Mouse (Mus musculus) adrenal gland, adult 18-20 months (tissue): Measurements from ENCODE around the gene Plcl1. TPM values are rescaled to one million over a fixed set of nuclear protein-coding genes. Genes with fewer than 3 reads are reported as not detected.
"Not testable (repeated sequence)": the region's sequence is repeated elsewhere in the genome, so short reads cannot be mapped to it uniquely, and the experiment has no call there.

Experiments
- DNase-seq, 2 experiments: peaks; one replicate each; pipeline ENCODE4 v3.0.0; 2021 to 2022; ENCODE audit warnings: low spot score in 2 of 2
- total RNA-seq, 2 experiments: library from RNA; stranded (reverse); gene quantifications; 1 replicate in 1 of 2; 2 replicates in 1 of 2; pipeline ENCODE4 v1.2.3; 2021

Plcl1 gene
- total RNA-seq, 2 experiments from 2014 or later: 4.1 to 4.5 TPM

DNA sequence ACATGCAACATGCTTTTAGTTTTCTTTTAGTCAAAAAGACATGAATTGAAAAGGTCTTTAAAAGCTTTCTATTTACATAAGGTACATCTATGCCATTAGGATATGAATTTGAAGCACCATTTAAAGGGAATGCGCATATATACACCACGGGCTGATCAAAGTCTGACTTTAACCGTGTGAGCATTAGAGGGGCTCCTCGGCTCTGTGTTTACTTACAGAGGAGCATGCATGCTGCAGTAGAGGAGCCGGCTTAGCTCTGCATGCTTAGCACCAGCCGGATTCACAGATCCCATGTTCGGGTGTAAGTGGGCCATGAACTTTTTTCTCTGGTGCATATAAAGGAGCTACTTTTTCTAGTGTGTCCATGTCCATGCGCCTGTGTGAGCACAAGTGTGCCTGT lies 31.4 kb downstream of the Plcl1 start:
- DNase-seq: no peak

DNA sequence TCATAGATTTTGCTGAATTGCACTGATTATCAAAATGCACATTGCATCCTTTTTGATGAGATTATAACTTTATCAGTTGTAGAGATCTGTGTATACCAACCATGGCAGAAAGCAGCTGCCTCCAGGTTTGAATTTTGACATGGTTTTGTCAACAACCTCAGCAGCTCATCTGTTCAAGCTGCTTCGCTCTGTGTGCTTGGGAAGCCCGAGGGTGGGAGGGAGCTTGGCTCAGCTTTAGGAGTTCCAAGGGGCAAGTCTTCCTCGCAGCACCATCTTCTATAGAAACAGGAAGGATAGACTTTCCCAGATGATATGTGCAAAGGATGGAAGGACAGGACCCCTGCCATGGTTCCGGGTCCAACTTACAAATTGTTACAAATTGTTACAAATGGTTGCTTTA lies 32.9 kb downstream of the Plcl1 start:
- no peak for DNase-seq

DNA sequence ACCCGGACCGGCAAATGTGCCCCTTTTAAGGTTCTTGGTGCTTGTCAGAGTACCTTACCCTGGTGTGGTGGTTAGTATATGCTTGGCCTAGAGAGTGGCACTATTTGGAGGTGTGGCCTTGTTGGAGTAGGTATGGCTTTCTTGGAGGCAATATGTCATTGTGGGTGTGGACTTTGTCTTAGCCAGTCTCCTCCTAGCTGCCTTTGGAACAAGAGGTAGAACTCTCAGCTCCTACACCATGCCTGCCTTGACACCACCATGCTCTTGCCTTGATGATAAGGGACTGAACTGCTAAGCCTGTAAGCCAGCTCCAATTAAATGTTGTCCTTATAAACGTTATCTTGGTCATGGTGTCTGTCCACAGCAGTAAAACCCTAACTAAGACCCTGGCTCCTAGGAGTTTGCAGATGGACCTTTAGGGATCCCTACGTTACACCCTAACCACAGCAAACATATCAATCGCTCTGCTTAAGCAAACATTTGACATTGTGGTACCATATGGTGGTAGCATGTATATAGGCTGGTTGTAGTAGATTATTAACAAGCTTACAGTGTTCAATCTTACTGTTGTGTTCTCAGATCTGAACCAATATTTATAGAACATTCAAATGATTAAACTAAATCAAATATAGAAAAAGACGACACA lies 39.4 kb downstream of the Plcl1 start:
- no peak for DNase-seq

DNA sequence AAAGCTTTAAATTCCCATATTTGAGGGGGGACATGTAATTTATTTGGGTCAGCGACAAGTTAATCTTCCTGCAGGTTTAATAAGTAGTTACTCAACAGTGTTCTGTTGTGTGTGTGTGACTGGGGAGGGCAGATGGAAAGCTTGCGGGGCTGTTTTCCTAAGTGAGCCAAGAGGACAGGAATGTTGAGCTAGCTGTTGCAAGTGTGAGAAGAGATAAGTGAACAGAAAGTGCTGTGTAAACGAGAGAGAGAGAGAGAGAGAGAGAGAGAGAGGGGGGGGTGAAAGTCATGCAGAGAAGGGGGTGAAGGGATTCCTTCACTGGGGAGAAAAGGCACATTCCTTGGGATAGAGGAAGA lies 39.9 kb downstream of the Plcl1 start:
- DNase-seq: no peak

DNA sequence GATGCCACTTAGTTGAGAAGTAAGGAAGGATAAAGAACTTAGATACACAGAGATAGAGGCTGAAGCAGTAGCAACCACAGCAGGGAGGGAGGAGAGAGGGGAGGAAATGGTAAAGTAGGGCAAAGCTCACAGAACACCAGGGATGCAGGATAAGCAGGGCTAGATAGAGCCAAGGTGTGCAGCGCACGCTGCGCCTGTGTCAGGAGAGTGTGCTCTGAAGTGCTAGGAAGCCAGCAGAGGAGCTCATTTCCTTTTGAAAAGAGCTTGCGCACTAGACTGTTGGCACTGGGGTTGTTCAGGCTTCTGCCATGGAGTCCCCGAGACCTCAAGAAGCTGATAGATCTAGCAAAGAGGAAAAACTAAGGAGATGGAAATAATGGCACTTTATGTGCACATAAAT lies 40.6 kb downstream of the Plcl1 start:
- no peak for DNase-seq

GRCm38 (mm10) chr1:55446876-55447275 lies 41.2 kb downstream of the Plcl1 start:
- no peak for DNase-seq

GRCm38 (mm10) chr1:55447661-55448060 lies 41.9 kb downstream of the Plcl1 start:
- DNase-seq: no peak

- DNase-seq: no peak
Observed at GRCm38 (mm10) chr1:55448104-55448503, 42.4 kb downstream of the Plcl1 start.

DNA sequence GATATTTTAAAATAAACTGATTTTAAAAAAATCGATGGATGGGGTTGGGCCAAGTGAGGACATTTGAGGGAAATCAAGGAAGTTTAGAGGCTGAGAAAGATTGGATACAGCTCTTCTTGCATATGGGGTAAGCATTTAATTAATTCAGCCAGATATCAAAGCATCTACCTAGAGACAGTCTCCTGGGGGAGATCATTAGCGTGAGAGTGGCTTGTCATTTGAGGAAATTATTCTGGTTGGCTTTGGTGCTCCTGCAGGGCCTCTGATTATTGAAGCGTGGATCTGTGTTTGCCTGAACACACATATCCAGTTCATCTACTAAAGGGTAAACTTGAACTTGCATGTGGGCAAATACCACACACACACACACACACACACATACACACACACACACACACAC lies 44.1 kb downstream of the Plcl1 start:
- DNase-seq: no peak

DNA sequence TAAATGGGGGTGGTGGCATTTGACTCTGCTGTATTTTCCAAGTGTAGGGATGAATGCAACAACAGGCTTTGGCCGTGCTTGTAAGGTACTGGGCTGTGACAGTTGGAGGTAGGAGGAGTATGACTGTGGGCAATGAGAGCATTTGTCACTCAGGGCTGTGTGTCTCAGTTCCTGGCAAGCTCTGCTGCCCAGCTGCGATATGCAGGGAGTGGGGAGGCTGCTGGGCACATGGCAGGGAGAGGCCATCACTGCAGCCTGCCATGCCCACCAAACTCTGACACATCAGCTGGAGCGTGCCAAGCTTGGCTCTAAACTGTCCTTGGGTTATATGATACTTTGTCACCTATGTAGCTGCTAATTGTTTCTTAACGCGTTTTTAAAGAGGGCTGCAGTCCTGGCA lies 48.4 kb downstream of the Plcl1 start:
- no peak for DNase-seq

- no peak for DNase-seq
Observed at GRCm38 (mm10) chr1:55462301-55462700, 56.6 kb downstream of the Plcl1 start.

DNA sequence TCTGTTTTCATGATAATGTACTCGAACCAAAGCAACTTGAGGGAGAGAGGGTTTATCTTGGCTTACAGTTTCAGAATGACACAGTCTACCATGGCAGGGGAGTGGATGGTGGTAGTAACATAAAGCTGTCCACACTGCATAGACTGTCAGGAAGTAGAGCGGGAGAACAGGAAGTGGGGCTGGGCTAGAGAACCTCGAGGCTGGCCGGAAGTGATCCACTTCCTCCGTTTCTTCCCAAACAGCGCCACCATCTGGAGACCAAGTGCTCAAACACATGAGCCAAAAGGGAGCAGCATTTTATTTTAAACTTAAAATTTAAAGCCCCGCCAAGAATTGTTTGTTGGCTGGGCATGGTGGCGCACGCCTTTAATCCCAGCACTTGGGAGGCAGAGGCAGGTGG lies 68.0 kb downstream of the Plcl1 start:
- no peak for DNase-seq

- DNase-seq: no peak
Observed at GRCm38 (mm10) chr1:55474976-55475375, 69.3 kb downstream of the Plcl1 start.

- DNase-seq: not testable (repeated sequence)
Observed at GRCm38 (mm10) chr1:55487371-55487770, 81.7 kb downstream of the Plcl1 start.

GRCm38 (mm10) chr1:55488261-55488660 lies 82.5 kb downstream of the Plcl1 start:
- no peak for DNase-seq

DNA sequence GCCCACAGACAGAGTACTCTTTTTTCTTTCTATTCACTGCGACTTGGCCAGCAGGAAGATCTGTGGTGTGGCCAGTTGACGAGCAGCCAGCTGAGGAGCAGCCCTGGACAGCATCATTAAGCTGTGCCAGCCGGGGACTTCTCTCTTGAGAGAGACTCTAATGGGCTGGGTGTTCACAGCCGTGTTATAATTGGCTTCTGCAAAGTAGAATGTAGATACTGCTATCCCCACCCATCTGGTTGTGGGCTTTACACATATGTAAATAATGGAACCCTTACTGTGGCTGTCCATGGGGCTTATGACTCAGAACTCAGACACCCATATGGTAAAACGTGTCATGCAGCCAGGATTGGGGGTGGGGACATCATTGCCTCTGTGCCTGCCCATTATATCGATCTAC lies 83.6 kb downstream of the Plcl1 start:
- DNase-seq: no peak

GRCm38 (mm10) chr1:55499872-55500271 lies 94.2 kb downstream of the Plcl1 start:
- no peak for DNase-seq

- DNase-seq: no peak
Observed at GRCm38 (mm10) chr1:55500981-55501682, 95.4 kb downstream of the Plcl1 start.

- no peak for DNase-seq
Observed at GRCm38 (mm10) chr1:55505811-55506210, 100.1 kb downstream of the Plcl1 start.

DNA sequence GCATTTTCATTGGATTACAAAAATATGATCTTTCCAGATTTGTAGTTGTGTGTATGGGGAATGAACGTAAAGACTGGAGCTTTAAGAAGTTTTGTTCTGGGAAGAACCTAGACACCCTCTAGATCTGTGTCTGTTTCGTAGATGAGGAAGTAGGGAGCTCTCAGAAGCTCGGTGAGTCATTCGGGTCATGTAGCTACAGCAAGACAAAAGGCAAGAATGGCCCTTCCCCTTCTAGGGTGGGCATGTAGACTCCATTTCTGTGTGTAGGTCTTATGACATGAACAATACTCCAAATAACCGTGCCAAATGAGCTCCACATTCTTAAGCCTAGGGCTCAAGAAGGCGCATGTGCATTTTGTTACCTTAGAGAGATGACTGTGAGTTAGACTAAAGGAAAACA lies 101.3 kb downstream of the Plcl1 start:
- DNase-seq: no peak

DNA sequence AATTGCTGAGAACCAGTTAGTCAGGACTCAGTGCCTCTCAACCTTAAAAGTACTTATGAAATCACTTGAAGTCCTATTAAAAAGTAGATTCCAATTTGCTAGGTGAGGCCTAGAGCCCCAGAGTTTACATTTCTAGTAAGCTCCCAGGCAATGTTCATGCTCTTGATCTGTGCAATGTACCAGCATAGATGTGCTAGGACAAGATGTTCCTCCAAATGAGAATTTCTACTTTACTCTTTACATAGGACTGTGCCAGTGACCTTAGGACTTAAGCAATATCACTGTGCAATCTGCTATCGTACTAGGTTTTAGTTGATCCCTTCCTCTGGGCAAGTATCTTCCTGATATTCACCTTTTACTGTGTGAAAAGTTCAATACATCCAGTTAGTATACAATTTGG lies 103.9 kb downstream of the Plcl1 start:
- DNase-seq: no peak

- no peak for DNase-seq
Observed at GRCm38 (mm10) chr1:55512165-55512564, 106.4 kb downstream of the Plcl1 start.

GRCm38 (mm10) chr1:55512799-55513198 lies 107.1 kb downstream of the Plcl1 start:
- not testable (repeated sequence) for DNase-seq
